Mouse (Mus musculus): ENCODE data around the gene Cfap73.

GRCm38 (mm10) chr5:120587616-120587926 lies 46.5 kb downstream of the Cfap73 start:
- TF ChIP-seq CTCF (IDR thresholded peaks at IDR 0.05; ENCODE audit: low read depth) (no peak), EP300 (IDR thresholded peaks at IDR 0.05; ENCODE audit: low read depth) (no peak)
